Mouse (Mus musculus) heart, adult 18-20 months (tissue): ENCODE measurements at regions not wholly inside any gene's neighbourhood (a gene's known extent, or its start where the extent isn't known, plus 50 kb on each side); places are given as distances from the start of the nearest gene placed in this dataset.
"Not testable (repeated sequence)": the region's sequence is repeated elsewhere in the genome, so short reads cannot be mapped to it uniquely, and the experiment has no call there.

Experiments
- DNase-seq, 2 experiments: peaks; one replicate each; pipeline ENCODE4 v3.0.0; 2021 to 2022; ENCODE audit warnings: mixed read lengths in 1 of 2

- DNase-seq: no peak
Measured at GRCm38 (mm10) chr14:114485781-114486180, 606.2 kb upstream of the Gpc5 start.

GRCm38 (mm10) chr14:114493371-114493770 lies 598.6 kb upstream of the Gpc5 start:
- DNase-seq: not testable (repeated sequence)

- DNase-seq: no peak
Measured at GRCm38 (mm10) chr14:114504976-114505375, 587.0 kb upstream of the Gpc5 start.

GRCm38 (mm10) chr14:114547910-114548680 lies 543.9 kb upstream of the Gpc5 start:
- no peak for DNase-seq

- no peak for DNase-seq
Measured at GRCm38 (mm10) chr14:114549101-114549500, 542.9 kb upstream of the Gpc5 start.

GRCm38 (mm10) chr14:114566411-114567030 lies 525.5 kb upstream of the Gpc5 start:
- no peak for DNase-seq

DNA sequence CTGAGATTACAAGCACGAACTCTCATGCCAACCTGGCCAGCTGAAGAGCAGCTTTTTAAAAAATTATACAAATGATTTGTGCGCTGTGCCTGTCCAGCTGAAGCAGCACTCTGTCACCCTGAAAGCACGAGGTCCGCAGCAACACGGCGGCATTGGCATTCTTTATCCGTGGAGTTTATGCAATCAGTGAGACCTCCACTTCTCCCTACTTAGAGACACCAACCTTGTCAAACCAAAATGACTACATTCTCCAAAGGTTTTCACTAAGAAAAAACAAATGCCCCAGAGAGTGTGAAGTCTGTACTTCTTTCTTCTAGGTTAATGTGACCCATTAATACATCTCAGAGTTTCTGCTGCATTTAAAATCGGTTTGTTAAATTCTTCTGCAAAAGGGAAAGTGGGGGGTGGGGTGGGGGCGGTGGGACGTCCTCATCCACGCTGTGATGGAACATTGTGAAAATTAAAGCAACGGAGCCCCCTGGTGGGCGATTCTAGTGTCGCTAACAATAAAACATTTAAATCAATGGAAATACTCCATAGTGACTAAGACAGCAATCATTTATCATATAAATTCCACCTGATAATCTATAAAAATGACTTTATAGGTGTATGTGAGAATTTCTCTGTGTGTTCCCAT lies 524.2 kb upstream of the Gpc5 start:
- peak in 1 of 2 experiments; percentile 24 for DNase-seq

- no peak for DNase-seq
Measured at GRCm38 (mm10) chr14:114587367-114588064, 504.5 kb upstream of the Gpc5 start.

DNA sequence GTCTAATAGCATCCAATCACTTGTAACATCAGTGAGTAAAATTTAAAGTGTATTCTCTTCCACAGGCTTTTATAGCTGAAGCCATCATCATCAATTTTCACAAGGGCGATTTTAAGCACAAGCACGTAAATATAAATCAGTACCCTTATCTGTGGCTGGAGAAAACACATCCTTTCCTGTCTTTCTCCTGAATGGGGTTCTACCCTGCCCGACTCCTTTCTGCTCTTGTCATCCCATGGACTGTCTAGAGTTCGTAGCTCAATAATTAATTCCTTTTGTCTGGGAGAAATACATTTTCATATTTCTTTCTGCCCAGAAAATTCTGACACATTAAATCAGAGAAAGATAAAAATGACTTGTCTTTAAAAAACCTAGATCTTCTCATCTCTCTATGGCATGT lies 482.7 kb upstream of the Gpc5 start:
- DNase-seq: no peak

- DNase-seq: no peak
Measured at GRCm38 (mm10) chr14:114612400-114612799, 479.6 kb upstream of the Gpc5 start.

DNA sequence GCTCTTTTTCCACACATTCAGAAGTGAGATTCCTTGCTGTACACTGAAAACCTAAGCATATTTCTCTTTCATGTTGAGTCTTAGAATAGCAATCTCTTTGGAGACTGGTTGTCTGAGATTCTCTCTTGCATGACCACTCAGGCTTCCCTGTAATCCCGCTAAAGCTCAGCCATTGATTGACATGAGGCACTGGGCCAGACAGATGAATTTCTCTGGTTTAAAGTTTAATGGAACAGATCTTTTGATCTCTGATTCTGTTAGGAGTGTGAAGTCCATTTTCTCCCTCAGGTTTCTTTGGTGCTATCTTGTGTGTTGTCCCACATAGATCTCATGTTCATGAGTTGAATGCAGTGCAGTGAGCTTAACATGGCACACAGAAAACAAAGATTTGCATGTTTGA lies 435.4 kb upstream of the Gpc5 start:
- no peak for DNase-seq

- no peak for DNase-seq
Measured at GRCm38 (mm10) chr14:114662028-114662427, 430.0 kb upstream of the Gpc5 start.

DNA sequence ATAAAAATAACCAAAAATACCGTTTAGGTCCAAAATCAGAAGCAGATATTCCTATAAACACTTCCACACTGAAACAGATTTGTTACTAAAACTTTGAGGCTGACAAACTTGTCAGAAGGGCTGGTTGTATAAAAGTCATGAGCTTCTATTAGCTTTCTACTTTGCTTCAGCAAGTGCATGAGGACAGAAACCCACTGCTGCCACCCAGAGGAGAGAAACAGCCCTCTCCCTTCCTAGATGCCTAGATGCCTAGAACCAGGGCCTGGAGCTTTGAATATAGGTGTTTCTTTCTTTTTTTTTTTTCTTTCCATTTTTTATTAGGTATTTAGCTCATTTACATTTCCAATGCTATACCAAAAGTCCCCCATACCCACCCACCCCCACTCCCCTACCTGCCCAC lies 406.9 kb upstream of the Gpc5 start:
- DNase-seq: no peak

DNA sequence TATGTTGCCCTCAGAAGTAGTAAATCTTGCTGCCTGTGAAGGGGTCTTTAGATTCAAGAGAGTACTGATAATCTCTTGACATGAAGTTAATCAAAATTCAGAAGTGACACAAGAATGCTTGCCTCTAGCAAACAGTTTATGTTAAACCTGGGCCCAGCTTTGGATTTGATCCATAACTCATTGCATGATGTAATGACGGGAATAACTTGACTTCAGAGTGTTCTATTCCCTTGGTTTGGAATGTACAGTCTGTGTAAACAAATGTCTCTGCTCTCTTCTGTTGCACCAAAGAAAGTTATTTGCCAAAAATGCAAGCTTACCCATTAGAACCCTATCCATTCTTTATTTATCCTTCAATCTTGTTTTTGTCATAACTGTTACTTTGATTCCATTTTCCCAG lies 397.1 kb upstream of the Gpc5 start:
- no peak for DNase-seq

GRCm38 (mm10) chr14:114697543-114697942 lies 394.5 kb upstream of the Gpc5 start:
- DNase-seq: no peak

- DNase-seq: no peak
Measured at GRCm38 (mm10) chr14:114723080-114723479, 368.9 kb upstream of the Gpc5 start.

GRCm38 (mm10) chr14:114767323-114767722 lies 324.7 kb upstream of the Gpc5 start:
- DNase-seq: no peak

GRCm38 (mm10) chr14:114776723-114777122 lies 315.3 kb upstream of the Gpc5 start:
- no peak for DNase-seq

DNA sequence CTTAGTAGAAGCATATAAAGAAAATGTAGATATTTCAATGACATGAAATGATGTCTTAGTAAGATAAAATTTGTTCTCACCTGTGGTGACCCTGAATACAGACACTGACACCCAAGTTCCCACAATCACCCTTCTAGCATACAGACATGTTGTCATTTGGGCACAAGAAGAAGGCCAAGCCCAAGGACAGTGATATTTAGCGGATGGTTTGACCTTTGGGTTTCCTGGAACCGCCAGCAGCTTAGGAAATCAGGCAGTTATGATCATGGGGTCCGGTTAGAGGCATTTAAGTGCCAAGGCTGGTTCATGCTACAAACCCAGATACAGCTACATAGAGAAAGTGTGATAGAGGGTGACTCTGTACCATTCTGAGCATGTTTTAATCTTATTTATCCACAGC lies 310.2 kb upstream of the Gpc5 start:
- no peak for DNase-seq

DNA sequence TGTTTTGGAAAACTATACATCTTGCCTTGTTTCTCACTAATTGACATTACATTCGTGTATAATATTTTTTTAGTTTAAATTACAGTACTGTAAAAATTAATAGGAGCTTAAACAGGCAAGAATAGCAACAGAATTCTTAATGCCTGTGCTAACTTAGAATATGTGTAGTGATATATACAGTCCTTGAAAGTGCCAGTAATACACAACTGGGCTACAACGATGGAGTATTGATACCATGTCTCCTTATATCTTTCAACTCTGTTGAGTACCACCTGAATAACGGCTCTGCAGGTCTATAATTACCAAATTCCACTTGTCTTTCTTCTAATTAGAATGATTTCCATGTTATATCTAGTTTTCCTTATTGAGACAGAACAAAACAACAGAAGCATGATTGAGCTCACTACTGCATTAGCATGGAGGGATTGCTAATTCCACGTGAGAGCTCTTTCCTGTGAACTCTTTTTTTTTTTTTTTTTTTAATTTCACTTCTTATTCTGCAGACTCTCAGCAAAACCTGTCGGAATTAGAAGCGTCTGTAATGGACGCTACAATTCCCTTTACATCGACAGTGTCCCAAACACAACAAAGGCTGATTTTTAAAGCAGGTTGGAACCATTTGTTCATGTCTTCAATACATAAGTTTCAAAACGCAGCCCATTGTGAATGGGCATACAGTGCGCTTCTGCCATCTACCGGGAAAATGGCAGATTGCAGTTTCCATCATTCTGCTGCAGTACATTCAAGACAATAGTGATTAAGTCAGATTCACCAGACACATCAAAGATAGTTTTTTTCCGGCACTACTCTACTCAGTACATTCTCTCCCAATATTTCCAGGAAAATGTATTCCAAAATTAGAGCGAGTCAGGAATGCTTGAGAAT lies 300.8 kb upstream of the Gpc5 start:
- DNase-seq: peak; percentile 1 to 60

DNA sequence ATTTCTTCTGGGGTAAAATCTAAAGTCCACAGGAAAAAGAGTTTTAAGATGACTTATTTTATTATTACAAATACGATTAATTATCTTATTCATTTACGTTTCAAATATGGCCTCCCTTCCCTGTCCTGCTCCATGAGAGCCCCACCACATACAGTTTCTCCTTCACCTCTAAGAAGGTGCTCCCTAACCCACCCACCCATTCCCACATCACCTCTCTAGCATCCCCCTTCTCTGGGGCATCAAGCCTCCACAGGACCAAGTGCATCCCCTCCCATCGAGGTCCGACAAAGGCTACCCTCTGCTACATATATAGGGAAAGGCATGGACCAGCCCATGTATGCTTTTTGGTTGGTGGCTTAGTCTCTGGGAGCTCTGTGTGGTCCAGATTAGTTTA lies 300.2 kb upstream of the Gpc5 start:
- DNase-seq: no peak

DNA sequence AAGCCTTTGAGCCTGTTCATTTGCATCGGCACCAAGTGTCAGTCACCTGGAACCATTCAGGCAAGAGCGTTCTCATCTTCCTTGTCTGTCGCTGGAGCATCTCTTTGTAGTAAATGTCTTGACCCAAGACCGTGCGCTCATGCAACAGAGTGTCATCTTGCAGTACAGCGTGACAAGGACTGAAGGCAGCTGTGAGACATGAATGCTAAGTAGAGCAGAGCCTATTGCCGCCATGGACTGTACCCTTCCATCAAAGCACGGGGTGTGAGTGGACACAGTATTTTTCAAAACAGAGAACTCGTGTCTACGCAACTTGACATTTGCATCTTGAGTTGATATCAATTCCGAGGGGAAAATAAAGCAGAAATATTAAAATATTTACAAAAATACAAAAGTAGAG lies 287.4 kb upstream of the Gpc5 start:
- no peak for DNase-seq
